Mouse (Mus musculus) ovary, adult 18-20 months (tissue): ENCODE measurements around the gene Aldh3b2.

Source experiments
- DNase-seq: peaks from one replicate; pipeline ENCODE4 v3.0.0; 2022; ENCODE audit warnings: low spot score, mixed read lengths

Aldh3b2 gene

GRCm38 (mm10) chr19:3972229-3972628 is at the start of gene Aldh3b2:
Gene Aldh3b2, plus strand, starts transcription at chr19:3972328.
- no peak for DNase-seq

GRCm38 (mm10) chr19:3922661-3923371 is 49.3 kb upstream of the Aldh3b2 start:
- DNase-seq: no peak

- DNase-seq: no peak
These were observed 48.5 kb upstream of the Aldh3b2 start for GRCm38 (mm10) chr19:3923586-3923985.

- DNase-seq: peak; percentile 58
These were observed 47.9 kb upstream of the Aldh3b2 start for GRCm38 (mm10) chr19:3924190-3924589.

- DNase-seq: no peak
These were observed 47.3 kb upstream of the Aldh3b2 start for GRCm38 (mm10) chr19:3924868-3925267.

- DNase-seq: no peak
These were observed 46.3 kb upstream of the Aldh3b2 start for GRCm38 (mm10) chr19:3925859-3926258.

- DNase-seq: no peak
These were observed 45.8 kb upstream of the Aldh3b2 start for GRCm38 (mm10) chr19:3926279-3926678.

GRCm38 (mm10) chr19:3926685-3927084 is 45.4 kb upstream of the Aldh3b2 start:
- DNase-seq: no peak

GRCm38 (mm10) chr19:3927989-3928388 is 44.1 kb upstream of the Aldh3b2 start:
- DNase-seq: no peak

GRCm38 (mm10) chr19:3928779-3929178 is 43.3 kb upstream of the Aldh3b2 start:
- no peak for DNase-seq

GRCm38 (mm10) chr19:3929211-3929941 is 42.8 kb upstream of the Aldh3b2 start, which contains the start of gene Aldh3b1:
Gene Aldh3b1, minus strand, starts transcription at chr19:3929808.
- DNase-seq: peak; percentile 92

- no peak for DNase-seq
These were observed 41.7 kb upstream of the Aldh3b2 start for GRCm38 (mm10) chr19:3930262-3931057.

- no peak for DNase-seq
These were observed 40.4 kb upstream of the Aldh3b2 start for GRCm38 (mm10) chr19:3931716-3932115.

- peak; percentile 62 for DNase-seq
These were observed 36.9 kb upstream of the Aldh3b2 start, which contains the start of gene Unc93b1 for GRCm38 (mm10) chr19:3935032-3935895. Gene Unc93b1, plus strand, starts transcription at chr19:3935186.

GRCm38 (mm10) chr19:3935896-3936850 is 36.0 kb upstream of the Aldh3b2 start:
- DNase-seq: no peak

- DNase-seq: no peak
These were observed 29.8 kb upstream of the Aldh3b2 start for GRCm38 (mm10) chr19:3942315-3942714.

- no peak for DNase-seq
These were observed 29.0 kb upstream of the Aldh3b2 start for GRCm38 (mm10) chr19:3942986-3943735.

GRCm38 (mm10) chr19:3945872-3946564 is 26.1 kb upstream of the Aldh3b2 start:
- DNase-seq: no peak

- DNase-seq: no peak
These were observed 25.4 kb upstream of the Aldh3b2 start for GRCm38 (mm10) chr19:3946715-3947114.
